Mouse (Mus musculus) heart, embryonic 16.5 days (tissue): ENCODE measurements around the gene Rap1gap2. TPM values are rescaled to one million over a fixed set of nuclear protein-coding genes. Genes with fewer than 3 reads are reported as not detected.
A peak's percentile ranks its signal among the peaks of the same experiment; 100 is the strongest.

Source experiments
- ATAC-seq: fragments of 200-750 bp; cut with Nextera tagmentation; replicated peaks from 2 replicates; pipeline ENCODE4 v1.8.0; 2017; ENCODE audit warnings: moderate number of reproducible peaks; ENCODE audit not compliant: insufficient read depth, low FRiP score; ENCODE audit errors: extremely low read depth
- H3K27ac ChIP-seq: fragments of 300-500 bp; sonication (generic); 2 replicates; pipeline ENCODE4 v1.5.1; 2014; ENCODE audit warnings: mild to moderate bottlenecking, low read length, control low read depth, moderate library complexity
- H3K27me3 ChIP-seq: fragments of 300-500 bp; sonication (generic); 2 replicates; pipeline ENCODE4 v1.6.1; 2014; ENCODE audit warnings: low read length, mixed read lengths; ENCODE audit not compliant: control insufficient read depth, insufficient read depth
- H3K36me3 ChIP-seq: fragments of 300-500 bp; sonication (generic); 2 replicates; pipeline ENCODE4 v1.6.1; 2014; ENCODE audit not compliant: control insufficient read depth, insufficient read depth
- H3K4me1 ChIP-seq: fragments of 300-500 bp; sonication (generic); 2 replicates; pipeline ENCODE4 v1.6.1; 2014; ENCODE audit warnings: low read length, mixed read lengths; ENCODE audit not compliant: control insufficient read depth, insufficient read depth
- H3K4me2 ChIP-seq: fragments of 300-500 bp; sonication (generic); 2 replicates; pipeline ENCODE4 v1.6.1; 2014; ENCODE audit warnings: low read depth, mild to moderate bottlenecking, control low read depth, low read length
- H3K4me3 ChIP-seq: fragments of 300-500 bp; sonication (generic); 2 replicates; pipeline ENCODE4 v1.5.1; 2014; ENCODE audit warnings: mild to moderate bottlenecking, control low read depth, low read length
- H3K9ac ChIP-seq: fragments of 300-500 bp; sonication (generic); 2 replicates; pipeline ENCODE4 v1.6.1; 2014; ENCODE audit warnings: low read length, control low read depth
- H3K9me3 ChIP-seq: fragments of 300-500 bp; sonication (generic); replicated peaks from 2 replicates; pipeline ENCODE4 v1.6.1; 2016; ENCODE audit warnings: low read length; ENCODE audit not compliant: control insufficient read depth
- WGBS: fragments of 180-500 bp; shearing (Covaris S2); extraction: QIAGEN DNeasy Blood & Tissue Kit; methylation state at CpG from one replicate; pipeline ENCODE4 v1.1.7; 2014; 5-methylcytosine and 5-hydroxymethylcytosine counted together
- polyA plus RNA-seq: library from polyadenylated mRNA; unstranded; fragments of >200 nt; fragmentation: Nextera tagmentation; extraction: Ambion mirVana; gene quantifications from 2 replicates; pipeline ENCODE4 v1.2.1, GENCODE M21; 2015

The Rap1gap2 gene
- polyA plus RNA-seq, 1 experiment from 2014 or later = 2.0 TPM

DNA sequence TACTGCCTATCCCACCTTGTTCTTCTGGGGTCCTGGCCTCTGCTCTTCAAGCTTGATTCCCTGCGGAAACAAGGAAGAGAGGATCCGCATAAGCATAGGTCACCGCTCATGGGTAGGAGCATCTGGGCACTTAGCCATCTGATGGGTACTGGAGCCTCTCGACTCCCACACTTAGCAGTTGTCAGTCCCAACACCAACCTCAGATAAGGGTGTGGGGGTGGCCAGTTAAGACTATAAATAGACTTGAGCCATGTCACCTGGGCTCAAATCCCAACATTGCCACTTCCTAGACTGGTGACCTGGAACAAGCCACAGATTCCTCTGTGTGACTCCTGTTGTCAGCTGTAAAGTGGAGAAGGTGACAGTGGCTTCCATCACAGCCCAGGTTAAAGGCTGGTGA, 172.5 kb downstream of the Rap1gap2 start:
- H3K4me1 ChIP-seq = peaks cover 21% of the 10 kb centered on the region
- no peaks in the 10 kb centered on the region for H3K36me3 ChIP-seq
- H3K27me3 ChIP-seq = no peaks in the 10 kb centered on the region
- no peaks in the 10 kb centered on the region for H3K9me3 ChIP-seq
- H3K27ac ChIP-seq = peak overlapping the region; percentile 26; the same call in 1 of the 2 replicates
- no peak overlapping the region for H3K9ac ChIP-seq
- peak; percentile 79 for ATAC-seq
- H3K4me3 ChIP-seq = no peak overlapping the region
- WGBS = 44% methylated on average over 4 of the region's 4 CpGs
- peak overlapping the region; percentile 6; the same call in 1 of the 2 replicates for H3K4me2 ChIP-seq

DNA sequence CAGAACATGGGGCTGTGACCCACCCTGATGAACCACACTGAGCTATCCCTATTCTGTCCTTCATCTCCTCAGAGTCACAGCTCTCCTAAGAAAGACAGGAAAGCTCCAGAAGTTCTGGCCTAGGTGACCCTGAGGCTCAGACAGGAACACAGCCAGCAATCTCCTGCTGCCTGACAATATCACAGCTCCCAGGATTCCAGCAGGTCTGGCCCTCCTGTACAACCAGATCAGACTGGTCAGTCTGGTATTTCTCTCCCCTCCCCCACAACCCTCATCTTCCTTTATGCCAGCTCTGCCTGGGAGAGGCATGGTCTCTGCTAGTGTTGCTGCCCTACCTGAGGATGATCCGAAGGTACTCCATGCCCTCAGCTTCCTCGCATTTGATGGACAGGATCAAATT, 175.3 kb downstream of the Rap1gap2 start:
- peaks cover 25% of the 10 kb centered on the region for H3K4me1 ChIP-seq
- no peak overlapping the region for H3K4me3 ChIP-seq
- H3K9me3 ChIP-seq = no peaks in the 10 kb centered on the region
- no peaks in the 10 kb centered on the region for H3K36me3 ChIP-seq
- no peak overlapping the region for H3K27ac ChIP-seq
- no peak for ATAC-seq
- H3K9ac ChIP-seq = no peak overlapping the region
- H3K27me3 ChIP-seq = no peaks in the 10 kb centered on the region
- 63% methylated on average over 2 of the region's 2 CpGs for WGBS
- no peak overlapping the region for H3K4me2 ChIP-seq

DNA sequence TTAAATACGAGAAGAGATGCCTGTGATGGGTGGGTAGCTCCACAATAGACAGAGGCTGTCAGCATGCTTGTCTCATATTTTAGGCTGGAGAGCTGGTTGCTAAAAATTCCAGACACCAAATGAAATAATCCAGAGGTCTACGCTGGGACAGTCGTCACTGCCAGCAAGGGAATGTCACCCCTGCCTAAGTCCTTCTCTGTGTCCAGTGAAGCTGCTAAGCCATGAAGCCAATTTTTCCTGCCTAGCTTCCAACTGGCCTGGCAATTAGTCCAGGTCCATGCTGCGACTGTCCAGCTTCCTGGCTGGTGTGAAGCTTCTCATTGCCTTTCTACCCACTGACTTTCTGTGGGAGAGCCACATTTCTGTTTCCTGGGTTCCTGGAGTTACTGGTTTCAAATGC, 177.7 kb downstream of the Rap1gap2 start:
- peak; percentile 60; the same call in 1 of the 2 replicates for ATAC-seq
- no peaks in the 10 kb centered on the region for H3K36me3 ChIP-seq
- WGBS = 49% methylated on average over 4 of the region's 4 CpGs
- H3K9me3 ChIP-seq = no peaks in the 10 kb centered on the region
- no peaks in the 10 kb centered on the region for H3K27me3 ChIP-seq
- no peak overlapping the region for H3K4me3 ChIP-seq
- no peak overlapping the region for H3K9ac ChIP-seq
- H3K27ac ChIP-seq = peak overlapping the region; percentile 76
- no peak overlapping the region for H3K4me2 ChIP-seq
- H3K4me1 ChIP-seq = peaks cover 15% of the 10 kb centered on the region

DNA sequence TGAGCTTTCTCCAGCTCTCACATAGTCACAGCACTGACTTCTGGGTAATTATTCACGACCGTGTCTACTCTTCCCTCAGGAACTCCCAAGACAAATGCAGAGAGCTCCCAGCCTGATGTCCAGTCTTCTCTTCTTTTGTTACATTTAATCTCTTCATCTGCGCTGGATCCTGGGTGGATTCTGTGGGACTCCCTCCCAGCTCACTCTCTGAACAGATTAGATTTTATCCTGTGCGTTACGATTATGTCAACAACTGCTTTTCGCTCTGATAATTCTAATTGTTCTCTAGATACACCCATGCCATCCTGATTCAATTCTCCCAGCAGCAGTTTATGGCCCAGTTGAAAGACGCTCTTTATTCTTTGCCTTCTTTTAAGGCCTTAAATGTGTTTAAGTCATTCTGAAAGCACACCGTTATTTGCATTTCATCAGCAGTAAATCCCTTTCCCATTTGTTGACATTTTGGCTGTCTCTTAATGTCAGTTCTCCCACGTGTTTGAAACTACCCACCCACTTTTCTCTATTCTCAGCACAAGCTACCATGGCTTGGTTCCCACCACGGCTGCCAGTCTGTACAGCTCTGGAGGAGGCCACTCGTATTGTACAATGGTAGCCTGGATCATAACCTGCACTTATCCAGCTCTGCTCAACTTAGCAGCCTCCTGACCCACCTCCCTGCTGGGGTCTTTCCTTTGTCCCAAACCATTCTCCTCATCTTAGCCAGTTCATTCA, 180.8 kb downstream of the Rap1gap2 start:
- H3K9me3 ChIP-seq = no peaks in the 10 kb centered on the region
- H3K9ac ChIP-seq = no peak overlapping the region
- no peaks in the 10 kb centered on the region for H3K27me3 ChIP-seq
- no peak overlapping the region for H3K4me2 ChIP-seq
- WGBS = 71% methylated on average over 11 of the region's 11 CpGs
- no peak overlapping the region for H3K4me3 ChIP-seq
- no peaks in the 10 kb centered on the region for H3K36me3 ChIP-seq
- H3K27ac ChIP-seq = no peak overlapping the region
- peaks cover 5% of the 10 kb centered on the region for H3K4me1 ChIP-seq
- ATAC-seq = no peak

DNA sequence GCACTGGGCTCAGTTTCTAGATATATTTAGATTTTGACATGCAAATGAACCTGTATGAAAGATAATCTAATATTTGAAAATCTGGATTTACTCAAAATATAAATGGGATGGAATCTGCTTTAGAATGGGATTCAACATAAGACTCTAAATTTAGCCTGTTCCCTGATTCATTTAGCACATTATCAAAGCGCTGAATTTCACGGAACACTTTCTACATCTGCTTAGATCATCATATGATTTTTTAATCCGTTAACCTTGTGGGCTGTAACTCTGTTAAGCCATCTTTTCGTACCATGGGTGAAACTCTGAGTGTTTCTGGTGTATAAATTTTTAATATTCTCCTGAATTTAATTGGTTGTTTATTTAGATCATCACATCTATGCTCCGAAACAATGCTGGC, 184.4 kb downstream of the Rap1gap2 start:
- no peaks in the 10 kb centered on the region for H3K4me1 ChIP-seq
- no peak overlapping the region for H3K4me2 ChIP-seq
- H3K27ac ChIP-seq = no peak overlapping the region
- H3K9me3 ChIP-seq = no peaks in the 10 kb centered on the region
- no peak for ATAC-seq
- H3K4me3 ChIP-seq = no peak overlapping the region
- H3K36me3 ChIP-seq = no peaks in the 10 kb centered on the region
- WGBS = 74% methylated on average over 5 of the region's 5 CpGs
- H3K9ac ChIP-seq = no peak overlapping the region
- no peaks in the 10 kb centered on the region for H3K27me3 ChIP-seq

DNA sequence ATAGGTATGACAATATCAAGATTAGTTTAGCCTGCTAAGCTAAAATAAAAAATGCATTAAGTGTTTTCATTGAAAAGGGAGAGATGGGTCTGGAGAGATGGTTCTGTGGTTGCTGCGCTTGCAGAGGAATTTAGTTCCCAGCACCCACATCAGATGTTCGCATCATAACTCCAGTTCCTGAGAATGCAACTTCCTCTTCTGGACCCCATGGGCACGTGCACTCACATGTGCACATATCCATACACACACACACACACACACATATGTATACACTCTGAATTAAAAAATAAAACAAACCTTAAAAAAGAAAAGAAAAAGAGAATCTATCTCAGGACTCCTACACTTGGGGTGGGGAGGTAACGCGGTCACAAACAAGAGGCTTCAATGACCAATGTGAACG, 188.7 kb downstream of the Rap1gap2 start:
- H3K4me3 ChIP-seq = no peak overlapping the region
- ATAC-seq = no peak
- no peaks in the 10 kb centered on the region for H3K27me3 ChIP-seq
- 88% methylated on average over 6 of the region's 6 CpGs for WGBS
- no peak overlapping the region for H3K9ac ChIP-seq
- no peaks in the 10 kb centered on the region for H3K9me3 ChIP-seq
- H3K27ac ChIP-seq = no peak overlapping the region
- H3K4me1 ChIP-seq = no peaks in the 10 kb centered on the region
- no peaks in the 10 kb centered on the region for H3K36me3 ChIP-seq
- no peak overlapping the region for H3K4me2 ChIP-seq

DNA sequence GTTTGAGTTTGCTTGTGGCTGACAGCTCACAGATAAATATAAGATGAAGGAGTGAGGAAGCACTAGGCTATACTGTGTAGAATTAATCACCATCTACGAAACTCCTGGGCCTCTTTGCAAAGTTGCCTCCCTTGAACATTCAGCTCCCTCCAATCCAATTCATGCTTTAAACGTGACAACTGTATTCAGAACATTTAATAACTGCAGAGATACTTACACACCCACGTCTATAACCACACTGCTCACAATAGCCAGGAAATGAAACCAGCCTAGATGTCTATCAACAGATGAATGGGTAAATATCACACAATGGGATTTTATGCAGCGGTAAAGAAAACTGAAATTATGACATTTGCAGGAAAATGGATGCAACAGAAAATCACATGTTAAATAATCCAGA, 189.6 kb downstream of the Rap1gap2 start:
- WGBS = 73% methylated on average over 4 of the region's 4 CpGs
- no peaks in the 10 kb centered on the region for H3K4me1 ChIP-seq

DNA sequence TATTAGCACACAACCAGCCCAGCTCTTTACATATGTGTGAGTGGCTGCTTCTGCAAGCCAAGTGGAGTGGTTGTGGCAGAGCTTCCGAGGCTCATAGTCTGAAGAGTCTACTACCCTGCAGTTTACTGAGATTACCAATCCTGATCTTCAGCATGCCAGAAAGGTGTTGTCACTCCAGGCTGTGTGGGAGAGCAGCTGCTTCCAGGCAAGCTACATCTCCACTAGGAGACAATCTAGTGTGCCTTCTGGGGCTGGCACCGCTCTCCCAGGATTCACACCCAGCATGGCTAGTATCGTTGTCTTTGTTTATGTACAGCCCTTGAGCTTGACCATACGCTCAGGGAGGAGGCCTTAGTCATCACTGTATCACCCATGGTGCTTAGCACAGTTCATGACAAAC, 191.1 kb downstream of the Rap1gap2 start:
- Histone ChIP-seq H3K27ac (no peak overlapping the region), H3K4me3 (no peak overlapping the region), H3K4me2 (no peak overlapping the region), H3K4me1 (peaks cover 5% of the 10 kb centered on the region; the same call in 1 of the 2 replicates), H3K9ac (no peak overlapping the region), H3K27me3 (no peaks in the 10 kb centered on the region), H3K36me3 (no peaks in the 10 kb centered on the region), H3K9me3 (no peaks in the 10 kb centered on the region)
- ATAC-seq = no peak
- 75% methylated on average over 4 of the region's 4 CpGs for WGBS

More for the DNA sequence above, 189.6 kb downstream of the Rap1gap2 start:
- Histone ChIP-seq H3K4me3 (no peak overlapping the region), H3K9me3 (no peaks in the 10 kb centered on the region), H3K27ac (no peak overlapping the region), H3K9ac (no peak overlapping the region), H3K27me3 (no peaks in the 10 kb centered on the region), H3K4me2 (no peak overlapping the region), H3K36me3 (no peaks in the 10 kb centered on the region)
- no peak for ATAC-seq

DNA sequence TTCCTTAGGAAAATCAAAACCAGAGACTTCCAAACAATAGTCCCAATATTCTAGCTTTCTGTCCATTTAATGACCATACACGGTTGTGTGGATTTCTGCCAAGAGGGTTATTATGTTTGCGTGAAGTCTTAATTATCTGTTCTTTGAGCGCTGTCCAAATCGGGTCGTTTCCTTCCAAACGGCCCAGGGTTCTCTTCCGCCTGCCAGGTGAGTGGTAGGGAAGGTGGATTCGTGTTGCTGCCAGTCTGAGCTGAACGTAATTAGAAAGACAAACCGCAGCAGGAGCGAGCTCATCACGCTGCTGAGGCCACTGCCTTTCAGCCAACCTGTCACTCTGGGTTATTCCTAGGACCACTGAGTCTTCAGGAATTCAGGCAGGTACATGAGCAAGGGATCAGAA, 195.0 kb downstream of the Rap1gap2 start:
- Histone ChIP-seq H3K9ac (no peak overlapping the region), H3K36me3 (no peaks in the 10 kb centered on the region), H3K4me2 (no peak overlapping the region), H3K27me3 (no peaks in the 10 kb centered on the region), H3K27ac (no peak overlapping the region), H3K4me3 (no peak overlapping the region), H3K9me3 (no peaks in the 10 kb centered on the region), H3K4me1 (peaks cover 7% of the 10 kb centered on the region)
- WGBS = 79% methylated on average over 12 of the region's 12 CpGs
- ATAC-seq = no peak
